Mouse (Mus musculus): Measurements from ENCODE around the gene Bbs2.

The Bbs2 gene

DNA sequence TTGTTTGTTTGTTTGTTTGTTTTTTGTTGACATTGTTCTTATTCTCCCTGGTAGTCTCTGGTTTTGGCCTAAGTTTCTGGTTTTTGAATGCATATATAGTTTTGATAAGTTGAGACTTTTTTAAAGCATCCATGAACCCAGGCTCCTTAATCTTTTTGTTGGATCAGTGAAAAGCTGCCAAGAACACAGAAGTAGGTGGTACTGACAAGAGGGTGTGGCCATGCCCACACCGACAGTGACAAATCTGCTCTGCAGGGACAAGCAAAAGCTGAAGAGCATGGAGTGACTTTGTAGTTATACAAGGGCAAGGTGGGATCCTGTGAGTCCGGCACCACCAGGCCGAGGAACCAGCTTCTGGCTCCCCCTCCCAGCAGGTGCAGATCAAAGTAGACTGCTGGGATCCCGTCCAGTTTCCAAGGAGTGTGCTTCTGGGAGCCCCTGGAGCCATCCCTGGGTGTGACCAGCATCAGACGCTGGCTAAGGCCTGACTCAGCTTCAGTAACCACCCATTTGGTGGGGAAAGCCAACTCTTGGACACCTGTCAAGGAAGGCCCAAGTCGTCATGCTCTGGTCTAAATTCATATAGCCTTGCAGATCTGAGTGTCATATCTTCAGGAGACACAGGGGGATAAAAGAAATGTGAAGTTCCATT is 11.9 kb upstream of the Bbs2 start:
- no peak for TF ChIP-seq GATA4 (IDR thresholded peaks at IDR 0.05; ENCODE audit: insufficient replicate concordance, low read length)

DNA sequence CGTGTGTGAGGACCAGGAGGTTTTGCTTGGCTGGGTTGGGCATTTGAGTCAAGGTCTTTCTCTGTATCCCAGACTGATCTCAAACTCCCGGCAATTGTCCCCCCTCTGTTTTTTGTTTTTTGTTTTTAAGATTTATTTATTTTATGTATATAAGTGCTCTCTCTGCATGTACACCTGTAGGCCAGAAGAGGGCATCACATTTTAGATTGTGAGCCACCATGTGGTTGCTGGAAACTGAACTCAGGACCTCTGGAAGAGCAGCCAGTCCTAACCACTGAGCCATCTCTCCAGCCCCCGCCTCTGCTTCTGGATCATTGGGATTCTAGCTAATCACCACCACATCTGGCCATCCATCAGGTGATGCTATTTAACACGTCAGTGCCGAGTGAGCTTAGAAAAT is 11.1 kb upstream of the Bbs2 start:
- no peak for TF ChIP-seq GATA4 (IDR thresholded peaks at IDR 0.05; ENCODE audit: insufficient replicate concordance, low read length)

DNA sequence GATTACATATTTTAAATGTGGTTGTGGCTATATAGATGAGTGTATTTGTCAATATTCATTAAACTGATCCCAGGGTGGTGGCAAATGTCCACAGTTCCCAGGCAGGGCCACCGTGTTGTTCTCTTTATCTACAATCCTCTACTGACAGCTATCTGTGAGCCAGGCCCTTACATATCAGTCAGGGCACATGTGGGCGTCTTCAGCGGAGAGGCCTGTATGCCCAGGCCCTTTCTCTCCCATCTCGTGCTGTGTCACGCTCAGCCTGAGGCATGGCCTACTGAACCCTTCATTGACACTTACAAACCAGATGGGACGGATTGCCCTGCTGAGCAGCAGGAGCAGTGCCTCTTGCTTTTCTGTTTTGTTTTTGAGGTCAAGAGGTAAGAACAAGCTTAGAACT is 10.7 kb upstream of the Bbs2 start:
- TF ChIP-seq GATA4 (IDR thresholded peaks at IDR 0.05; ENCODE audit: insufficient replicate concordance, low read length), result no peak

DNA sequence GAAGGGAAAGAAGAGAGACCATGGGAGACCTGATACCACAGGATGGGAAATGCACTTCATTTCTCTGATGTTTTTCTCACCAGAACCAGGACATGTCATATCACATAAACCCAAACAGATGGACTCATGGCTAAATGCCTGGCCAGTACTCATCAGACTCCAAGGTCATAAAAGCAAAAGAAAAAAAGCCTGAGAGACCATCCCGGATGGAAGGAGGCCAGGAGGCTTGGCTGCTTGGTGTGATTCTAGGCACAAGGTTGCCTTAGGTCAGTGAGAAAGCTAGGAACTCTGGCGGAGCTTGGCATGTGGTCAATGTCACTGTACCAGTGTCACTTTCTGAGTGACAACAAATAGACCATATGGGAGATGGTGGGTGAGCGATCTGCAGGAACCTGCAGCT is 9.1 kb upstream of the Bbs2 start:
- no peak for TF ChIP-seq GATA4 (IDR thresholded peaks at IDR 0.05; ENCODE audit: insufficient replicate concordance, low read length)

DNA sequence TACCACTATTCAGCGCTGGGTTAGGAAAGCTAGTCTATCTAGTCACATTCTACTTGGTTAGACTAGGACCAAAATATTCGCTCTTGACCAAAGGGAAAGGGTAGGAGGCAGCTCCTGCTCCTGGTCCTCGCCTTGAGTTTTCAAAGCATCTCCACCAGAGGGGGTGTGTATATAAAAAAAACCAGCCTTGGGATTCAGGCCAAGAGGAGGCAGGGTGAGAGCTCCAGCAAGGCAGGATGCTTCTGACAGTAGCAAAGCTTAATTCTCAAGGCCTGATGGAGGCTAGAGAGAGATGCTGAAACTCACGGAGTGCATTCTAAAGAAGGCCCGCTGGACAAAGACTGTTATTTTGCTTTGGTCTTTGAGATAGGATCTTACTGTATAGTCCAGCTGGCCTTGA is 5.4 kb upstream of the Bbs2 start:
- TF ChIP-seq GATA4 (IDR thresholded peaks at IDR 0.05; ENCODE audit: insufficient replicate concordance, low read length), result no peak

DNA sequence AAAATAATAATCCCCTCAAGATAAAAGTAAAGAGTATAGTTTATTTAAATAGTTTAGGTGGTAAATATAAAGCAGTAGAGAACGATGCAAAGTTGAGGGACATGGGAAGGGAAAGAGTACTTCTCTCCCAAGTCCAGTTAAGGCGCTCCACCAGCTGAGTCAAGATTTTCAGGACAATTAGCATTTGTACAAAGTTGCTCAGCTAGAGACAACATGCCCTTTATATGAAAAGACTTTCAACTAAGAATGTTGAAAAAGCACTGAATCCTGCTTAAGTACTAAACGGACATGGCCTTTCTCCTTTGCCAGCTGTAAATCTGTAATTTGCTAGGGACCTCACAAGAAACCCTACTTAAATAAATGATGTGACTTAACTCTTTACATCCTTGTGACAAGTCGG is 268 bp upstream of the Bbs2 start:
- no peak for TF ChIP-seq GATA4 (IDR thresholded peaks at IDR 0.05; ENCODE audit: insufficient replicate concordance, low read length)

DNA sequence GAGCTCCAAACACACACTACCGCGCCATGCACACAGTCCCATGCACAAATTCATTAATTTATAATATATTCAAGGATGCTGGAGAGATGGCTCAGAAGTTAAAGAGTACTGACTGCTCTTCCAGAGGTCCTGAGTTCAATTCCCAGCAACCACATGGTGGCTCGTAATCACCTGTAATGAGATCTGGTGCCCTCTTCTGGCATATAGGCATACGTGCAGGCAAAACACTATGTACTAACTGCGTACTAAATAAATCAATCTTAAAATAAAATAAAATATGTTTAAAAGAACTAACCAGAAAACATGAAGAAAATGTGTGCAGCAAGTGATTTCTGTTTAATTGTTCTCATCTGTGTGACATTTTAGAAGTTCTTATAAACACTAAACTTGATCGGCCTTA is 4.4 kb downstream of the Bbs2 start:
- no peak for TF ChIP-seq GATA4 (IDR thresholded peaks at IDR 0.05; ENCODE audit: insufficient replicate concordance, low read length)

DNA sequence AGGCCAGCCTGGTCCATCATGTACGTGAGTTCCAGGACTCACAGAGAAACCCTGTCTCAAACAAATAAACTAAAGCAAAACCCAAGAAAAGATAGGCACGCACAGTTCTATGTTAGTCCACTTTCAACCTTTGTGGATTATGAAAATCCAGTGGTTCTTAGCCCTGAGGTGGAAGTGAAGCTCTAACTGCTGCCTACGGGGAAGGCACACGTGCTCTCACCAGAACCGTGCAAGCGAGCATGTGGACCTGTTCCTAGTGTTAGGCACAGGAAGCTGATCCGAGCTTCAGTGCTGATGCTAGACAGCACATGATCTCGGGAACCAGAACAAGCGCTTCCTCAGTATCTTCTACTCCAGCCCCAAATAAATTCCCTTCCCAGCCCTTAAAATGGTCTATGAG is 5.9 kb downstream of the Bbs2 start:
- no peak for TF ChIP-seq GATA4 (IDR thresholded peaks at IDR 0.05; ENCODE audit: insufficient replicate concordance, low read length)

DNA sequence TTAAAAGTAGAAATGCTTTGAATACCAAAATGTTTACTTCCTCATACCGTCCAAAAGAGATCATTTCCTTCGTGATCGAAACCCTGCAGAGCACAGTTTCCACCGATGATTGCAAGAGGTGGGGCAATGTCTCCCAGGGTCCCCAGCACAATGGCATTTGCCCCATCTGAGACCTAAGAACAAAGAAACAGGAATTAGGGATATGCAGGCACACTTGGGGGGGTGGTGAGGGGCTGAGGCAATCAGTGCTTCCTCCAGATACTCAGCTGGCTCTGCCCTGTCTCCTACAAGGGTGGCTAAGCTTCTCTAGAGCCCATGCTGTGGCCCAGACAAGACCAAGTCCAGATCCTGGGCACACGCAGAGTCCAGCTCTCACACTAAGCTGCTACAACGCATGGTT is 9.0 kb downstream of the Bbs2 start:
- no peak for TF ChIP-seq GATA4 (IDR thresholded peaks at IDR 0.05; ENCODE audit: insufficient replicate concordance, low read length)

DNA sequence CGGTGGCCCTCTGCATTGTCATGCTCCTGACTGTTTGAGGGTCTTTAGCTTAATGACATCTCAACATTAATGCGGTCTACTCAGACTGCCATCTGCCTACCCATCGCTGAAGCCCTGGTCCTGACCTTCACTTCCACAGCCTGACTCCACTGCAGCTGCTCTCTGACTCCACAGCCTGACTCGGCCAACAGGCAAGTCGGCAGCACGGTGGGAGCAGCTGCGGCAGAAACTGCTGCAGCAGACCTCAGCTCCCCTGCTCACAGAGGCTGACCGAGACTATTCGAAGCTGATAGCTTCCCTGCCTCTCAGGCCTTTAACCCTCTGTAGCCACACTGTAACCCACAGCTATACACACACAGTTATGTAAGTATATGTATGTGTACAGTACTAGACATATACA is 10.8 kb downstream of the Bbs2 start:
- no peak for TF ChIP-seq GATA4 (IDR thresholded peaks at IDR 0.05; ENCODE audit: insufficient replicate concordance, low read length)

DNA sequence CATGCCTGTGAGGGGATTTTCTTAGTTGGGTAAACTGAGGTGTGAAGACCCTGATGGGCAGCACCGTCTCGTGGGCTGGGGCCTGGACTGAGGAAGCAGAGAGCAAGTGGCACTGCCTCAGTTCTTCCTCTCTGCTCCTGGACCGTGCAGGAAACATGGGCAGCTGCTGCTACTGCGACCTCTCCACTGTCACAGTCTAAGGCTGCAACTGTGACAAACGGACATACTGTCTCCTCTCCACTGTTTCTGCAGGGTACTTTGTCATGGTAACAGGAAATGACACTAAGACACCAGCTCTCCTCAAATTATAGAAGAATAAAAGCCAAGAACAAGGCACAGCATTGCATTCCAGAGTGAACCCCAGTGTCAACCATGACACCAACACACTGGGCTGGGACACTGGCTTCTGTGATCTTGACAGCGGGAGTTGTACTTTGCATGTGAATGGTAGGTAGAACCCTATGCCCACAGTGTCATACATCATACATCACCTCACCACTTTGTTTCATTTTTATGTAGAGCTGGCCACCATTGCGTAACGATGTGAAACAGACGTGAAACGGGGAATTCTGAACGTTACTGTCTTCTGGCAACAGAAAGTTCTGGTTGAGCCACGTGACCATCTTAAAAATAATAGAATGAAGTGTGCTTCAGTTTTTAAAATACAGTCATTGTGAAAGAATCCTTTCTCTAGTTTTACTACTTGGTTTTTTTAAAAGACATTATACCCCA is 22.1 kb downstream of the Bbs2 start:
- TF ChIP-seq GATA4 (IDR thresholded peaks at IDR 0.05; ENCODE audit: insufficient replicate concordance, low read length), result no peak

DNA sequence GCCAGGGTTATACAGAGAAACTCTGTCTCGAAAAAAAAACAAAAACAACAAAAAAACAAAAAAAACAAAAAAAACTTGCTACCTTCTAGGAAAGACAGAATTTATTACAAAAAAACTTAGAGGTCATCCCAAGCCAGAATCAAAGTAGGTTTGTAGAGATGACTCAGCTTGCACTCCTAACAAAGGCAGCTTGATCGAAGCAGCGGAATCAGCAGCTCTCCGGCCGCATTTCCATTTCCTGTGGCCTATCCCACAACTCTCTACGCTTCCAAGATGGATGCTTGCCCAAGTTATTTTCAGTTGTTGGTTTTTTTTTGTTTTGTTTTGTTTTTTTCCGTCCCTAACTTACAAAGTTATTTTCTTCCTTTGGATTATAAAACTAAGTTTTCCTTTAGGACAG is 29.9 kb downstream of the Bbs2 start:
- TF ChIP-seq GATA4 (IDR thresholded peaks at IDR 0.05; ENCODE audit: insufficient replicate concordance, low read length), result no peak

DNA sequence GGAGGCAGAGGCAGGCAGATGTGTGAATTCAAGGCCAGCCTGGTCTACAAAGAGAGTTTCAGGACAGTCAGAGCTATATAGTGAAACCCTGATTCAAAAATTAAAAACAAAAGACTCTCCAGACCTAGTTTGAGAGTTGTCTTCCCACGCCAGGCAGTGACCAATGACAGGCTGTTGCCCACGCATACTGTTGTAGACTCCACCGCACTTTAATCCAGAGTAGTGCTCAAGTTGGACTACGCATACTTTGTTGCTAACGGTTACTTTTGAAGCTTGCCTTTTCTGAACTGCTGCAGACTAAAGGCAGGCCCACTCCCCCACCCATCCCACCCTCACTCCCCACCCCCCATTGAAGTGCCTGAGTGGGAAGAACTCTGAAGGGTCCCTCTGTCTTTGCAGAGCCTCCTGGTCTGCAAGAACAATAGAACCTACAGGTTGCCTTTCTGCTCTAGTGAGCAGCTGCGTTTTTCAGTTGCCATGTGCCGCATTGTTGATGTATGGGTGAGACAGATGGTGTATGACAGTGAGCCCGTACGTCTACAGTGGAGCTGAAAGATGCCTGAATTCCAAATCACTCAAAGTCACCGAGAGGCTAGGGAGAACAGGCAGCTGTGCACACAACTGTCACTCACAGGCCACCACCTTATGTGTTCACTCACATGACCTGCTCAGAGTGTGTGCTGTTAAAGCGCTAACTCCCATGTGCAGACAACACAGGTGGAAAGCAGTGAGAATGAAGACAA is 32.4 kb downstream of the Bbs2 start:
- no peak for TF ChIP-seq GATA4 (IDR thresholded peaks at IDR 0.05; ENCODE audit: insufficient replicate concordance, low read length)

DNA sequence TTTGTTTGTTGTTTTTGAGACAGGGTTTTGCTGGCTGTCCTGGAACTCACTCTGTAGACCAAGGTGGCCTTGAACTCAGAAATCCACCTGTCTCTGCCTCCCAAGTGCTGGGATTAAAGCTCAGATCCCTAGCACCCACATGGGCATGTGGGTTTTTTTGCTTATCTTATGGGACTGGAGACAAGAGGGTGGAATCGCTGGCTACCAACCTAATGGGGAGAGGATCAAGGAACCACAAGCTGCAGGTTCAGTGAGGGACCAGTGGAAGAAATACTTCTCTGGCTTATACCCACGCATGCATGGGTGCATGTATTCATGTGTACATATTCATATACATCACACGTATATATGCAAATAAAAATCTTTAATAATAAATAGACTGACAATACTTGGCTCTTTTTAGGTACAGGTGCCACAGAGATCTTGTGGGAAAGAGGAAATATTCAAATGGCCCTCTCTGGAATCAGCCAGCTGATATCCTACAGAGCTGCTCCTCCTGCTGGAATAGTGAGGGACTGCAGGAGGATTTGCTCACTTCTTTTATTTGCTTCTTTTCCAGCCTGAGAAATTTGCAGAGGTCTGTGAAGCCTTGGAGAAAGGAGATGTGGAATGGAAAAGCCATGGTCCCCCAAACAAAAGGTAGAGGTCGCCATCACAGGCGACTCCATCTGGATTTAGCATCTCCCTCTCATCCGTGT is 41.4 kb downstream of the Bbs2 start:
- TF ChIP-seq GATA4 (IDR thresholded peaks at IDR 0.05; ENCODE audit: insufficient replicate concordance, low read length), result no peak

DNA sequence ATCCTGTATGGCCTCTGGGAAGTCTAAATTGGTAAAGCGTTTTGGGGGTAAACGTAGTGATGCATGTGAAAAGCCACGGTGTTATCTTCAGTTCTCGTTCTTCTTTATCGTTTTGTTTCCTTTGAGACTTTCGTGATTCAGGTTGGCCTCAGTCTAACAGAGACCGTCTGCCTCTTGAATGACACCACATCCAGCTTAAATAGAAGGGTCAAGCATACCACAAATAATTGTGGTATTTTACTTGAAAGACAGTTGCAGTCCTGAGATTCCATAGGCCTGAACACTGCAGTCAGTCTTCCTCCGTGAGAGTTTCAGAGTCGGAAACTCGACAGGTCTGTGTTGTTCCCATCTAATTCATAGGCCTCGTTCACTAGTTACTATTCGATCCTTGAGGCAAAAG is 46.0 kb downstream of the Bbs2 start:
- TF ChIP-seq GATA4 (IDR thresholded peaks at IDR 0.05; ENCODE audit: insufficient replicate concordance, low read length), result no peak

DNA sequence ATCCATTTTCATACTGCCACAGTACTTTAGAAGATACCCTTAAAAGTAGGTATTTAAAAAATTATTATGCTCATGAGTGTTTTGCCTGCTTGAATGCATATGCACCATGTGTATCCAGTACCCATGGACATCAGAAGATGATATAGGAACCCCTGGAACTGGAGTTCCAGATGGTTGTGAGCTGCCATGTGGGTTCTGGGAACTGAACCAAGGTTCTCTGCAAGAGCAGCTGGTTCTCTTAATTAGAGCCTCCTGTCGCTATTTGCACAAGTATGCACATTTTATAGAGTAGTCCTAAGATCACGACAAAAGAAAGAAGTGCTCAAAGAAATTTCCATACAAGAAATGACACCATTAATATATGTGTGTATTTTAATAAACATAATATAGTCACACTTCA is 50.9 kb downstream of the Bbs2 start:
- TF ChIP-seq GATA4 (IDR thresholded peaks at IDR 0.05; ENCODE audit: insufficient replicate concordance, low read length), result no peak

All from liver, adult (tissue).